Mouse (Mus musculus): ENCODE data around the gene Ncbp2.

DNA sequence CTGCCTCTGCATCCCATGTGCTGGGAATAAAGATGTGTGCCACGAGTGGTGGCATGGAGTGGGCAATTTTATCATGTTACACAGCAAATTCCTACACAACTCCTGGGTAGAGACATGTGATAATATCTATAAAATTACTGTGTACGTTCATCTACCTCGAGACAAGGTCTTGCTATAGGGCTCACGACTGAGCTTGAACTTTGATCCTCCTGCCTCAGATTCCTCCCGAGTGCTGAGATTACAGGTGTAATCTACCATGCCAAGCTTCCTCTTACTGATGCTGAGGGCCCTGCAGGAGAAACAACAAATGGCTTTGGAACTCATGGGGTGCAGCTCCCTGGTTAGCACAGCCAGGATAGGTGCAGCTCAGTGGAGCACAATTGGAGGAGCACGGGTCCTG lies 23.9 kb upstream of the Ncbp2 start:
- TF ChIP-seq CTCF (IDR thresholded peaks at IDR 0.05; ENCODE audit: control insufficient read depth, insufficient read depth, insufficient read length) (no peak), MYOD1 (IDR thresholded peaks at IDR 0.05; ENCODE audit: control insufficient read depth, insufficient read length, low read depth) (no peak), MAX (IDR thresholded peaks at IDR 0.05) (no peak), MYOG (IDR thresholded peaks at IDR 0.05; ENCODE audit: control insufficient read depth, extremely low read depth, insufficient read length) (no peak), FOSL1 (IDR thresholded peaks at IDR 0.05; ENCODE audit: insufficient read depth, low read length, poor library complexity, severe bottlenecking) (no peak)

Measured in C2C12 (cell line).